ENCODE assay signal across 18 mouse cellular contexts in genomic region chr3:97078436-97078835, GRCm38 (mm10).
DNase-seq lines count a peak whose midpoint lies in the region; ATAC-seq and TF ChIP-seq lines count a peak whose summit lies in the region.
"Had no signal": no experiment of that assay in that cellular context is flagged by ENCODE, and none has a peak within 500 bp of the region (broad histone marks: within the 10 kb centered on the region; RNA-seq: fewer than 3 reads in every experiment).

No protein-coding gene starts in this region.

- H3K4me3 ChIP-seq in cerebellum, adult 2 months (replicated peaks; ENCODE audit: insufficient read depth, low read depth, low read length) = no peak overlapping the region
- H3K4me3 ChIP-seq in layer of hippocampus, adult 2 months = no peak overlapping the region
- H3K4me3 ChIP-seq: limb, embryonic 13.5 days; neural tube, embryonic 13.5 days had no signal

- ATAC-seq in cerebellum, adult (ENCODE audit: insufficient number of reproducible peaks, low FRiP score, low TSS enrichment) = no peak
- ATAC-seq in inflammation-experienced regulatory T-cells, adult 6 months = no peak
- ATAC-seq: hindbrain, embryonic 16.5 days had no signal

- TF ChIP-seq POLR2A in cerebellum, adult 2 months (IDR thresholded peaks at IDR 0.05; ENCODE audit: borderline replicate concordance, insufficient read depth, low read length) = no peak

- H3K4me1 ChIP-seq in cerebellum, adult 2 months (ENCODE audit: control insufficient read depth, insufficient read depth, low read length) = no peaks in the 10 kb centered on the region; the same call in 1 of the 2 replicates
- H3K4me1 ChIP-seq: neural tube, embryonic 13.5 days had no signal

- no peak for DNase-seq in cerebellum, adult 2 months
- DNase-seq in layer of hippocampus, adult 2 months (ENCODE audit: low spot score in 2 of 2) = no peak
- DNase-seq in layer of hippocampus, adult 8-10 months (ENCODE audit: low spot score in 2 of 2) = no peak
- peak; percentile 3 for DNase-seq in retina, embryonic 14.5 days (ENCODE audit: low spot score)
- no peak for DNase-seq in retina, postnatal 1 day
- peak; percentile 45 for DNase-seq in yolk sac, embryonic 10.5 days (ENCODE audit: low spot score)
- DNase-seq: adrenal gland, adult 8-10 months; cerebellum, postnatal 25 days; heart, postnatal 4 days; kidney, adult 2 months; kidney, postnatal 36 days; lung, postnatal 36 days; right cerebral cortex, postnatal 14 days had no signal

- 73% methylated on average over 4 of the region's 4 CpGs for WGBS in cerebellum, adult 2 months

- H3K27me3 ChIP-seq in cerebellum, adult 2 months (ENCODE audit: control insufficient read depth, insufficient read depth, low read length) = no peaks in the 10 kb centered on the region
- H3K27me3 ChIP-seq: limb, embryonic 13.5 days; neural tube, embryonic 13.5 days had no signal

- H3K27ac ChIP-seq in cerebellum, adult 2 months (ENCODE audit: insufficient read depth, low read length) = no peak overlapping the region
- H3K27ac ChIP-seq in layer of hippocampus, adult 2 months = no peak overlapping the region
- H3K27ac ChIP-seq: limb, embryonic 13.5 days; neural tube, embryonic 13.5 days had no signal

- TF ChIP-seq CTCF in cerebellum, adult 2 months (IDR thresholded peaks at IDR 0.05; ENCODE audit: borderline replicate concordance, insufficient read depth, low read depth, low read length) = peak; percentile 9; the same call in 1 of the 2 replicates
- TF ChIP-seq CTCF in layer of hippocampus, adult 2 months (conservative IDR thresholded peaks at IDR 0.05) = peak; percentile 38

Comparison
In these comparisons a context has a peak if more than half of its experiments do, and no peak if none do; other contexts are left out.
1. DNase-seq: peak in retina, embryonic 14.5 days (single experiment) and yolk sac, embryonic 10.5 days (single experiment); none in cerebellum, adult 2 months (0 of 2), layer of hippocampus, adult 2 months (0 of 2), layer of hippocampus, adult 8-10 months (0 of 2) and retina, postnatal 1 day (single experiment).